In genomic region chr19:36734308-36735038, GRCm38 (mm10) we compare ENCODE assay signal across 12 mouse cellular contexts. TPM values are rescaled to one million over a fixed set of nuclear protein-coding genes. Genes with fewer than 3 reads are reported as not detected.
A peak's percentile ranks its signal among the peaks of the same experiment; 100 is the strongest.
DNase-seq lines count a peak whose midpoint lies in the region; ATAC-seq lines count a peak whose summit lies in the region.
"Had no signal": no experiment of that assay in that cellular context is flagged by ENCODE, and none has a peak within 500 bp of the region (broad histone marks: within the 10 kb centered on the region; RNA-seq: fewer than 3 reads in every experiment).

No protein-coding gene starts in this region.

- no peak overlapping the region for H3K9ac ChIP-seq in hindbrain, embryonic 12.5 days
- H3K9ac ChIP-seq in midbrain, embryonic 16.5 days (ENCODE audit: low read depth, low read length) = no peak overlapping the region
- H3K9ac ChIP-seq in intestine, embryonic 15.5 days = no peak overlapping the region

- H3K36me3 ChIP-seq in hindbrain, embryonic 12.5 days = peaks cover 6% of the 10 kb centered on the region; the same call in 1 of the 2 replicates
- peaks cover 11% of the 10 kb centered on the region; the same call in 1 of the 2 replicates for H3K36me3 ChIP-seq in hindbrain, embryonic 10.5 days
- H3K36me3 ChIP-seq in midbrain, embryonic 16.5 days (ENCODE audit: control insufficient read depth, insufficient read depth, low read length) = no peaks in the 10 kb centered on the region
- 0 out of 2 replicates have a peak, but pooled peaks cover 5% of the 10 kb centered on the region for H3K36me3 ChIP-seq in midbrain, embryonic 10.5 days
- H3K36me3 ChIP-seq in intestine, embryonic 15.5 days = 0 out of 2 replicates have a peak, but pooled peaks cover 4% of the 10 kb centered on the region

- no peak overlapping the region for H3K4me3 ChIP-seq in hindbrain, embryonic 12.5 days
- H3K4me3 ChIP-seq in hindbrain, embryonic 10.5 days = no peak overlapping the region
- no peak overlapping the region; the same call in 1 of the 2 replicates for H3K4me3 ChIP-seq in midbrain, embryonic 16.5 days (ENCODE audit: low read depth, low read length)
- H3K4me3 ChIP-seq in midbrain, embryonic 10.5 days = no peak overlapping the region
- no peak overlapping the region for H3K4me3 ChIP-seq in intestine, embryonic 15.5 days (replicated peaks)

- peaks cover 4% of the 10 kb centered on the region; the same call in 1 of the 2 replicates for H3K4me1 ChIP-seq in hindbrain, embryonic 12.5 days
- H3K4me1 ChIP-seq in hindbrain, embryonic 10.5 days (replicated peaks) = peaks cover 13% of the 10 kb centered on the region
- H3K4me1 ChIP-seq in midbrain, embryonic 16.5 days (ENCODE audit: control insufficient read depth, insufficient read depth, low read length) = peaks cover 8% of the 10 kb centered on the region; the same call in 1 of the 2 replicates
- H3K4me1 ChIP-seq in midbrain, embryonic 10.5 days = peaks cover 13% of the 10 kb centered on the region
- H3K4me1 ChIP-seq in intestine, embryonic 15.5 days (replicated peaks) = 0 out of 2 replicates have a peak, but pooled peaks cover 3% of the 10 kb centered on the region

- H3K9me3 ChIP-seq in hindbrain, embryonic 12.5 days (replicated peaks) = no peaks in the 10 kb centered on the region
- H3K9me3 ChIP-seq in hindbrain, embryonic 10.5 days = 0 out of 2 replicates have a peak, but pooled peaks cover 3% of the 10 kb centered on the region
- no peaks in the 10 kb centered on the region for H3K9me3 ChIP-seq in midbrain, embryonic 16.5 days (replicated peaks; ENCODE audit: control insufficient read depth, low read length, poor library complexity, severe bottlenecking)
- no peaks in the 10 kb centered on the region for H3K9me3 ChIP-seq in midbrain, embryonic 10.5 days (replicated peaks)
- H3K9me3 ChIP-seq in intestine, embryonic 15.5 days = no peaks in the 10 kb centered on the region

- no peak overlapping the region for H3K27ac ChIP-seq in hindbrain, embryonic 12.5 days
- no peak overlapping the region for H3K27ac ChIP-seq in hindbrain, embryonic 10.5 days
- H3K27ac ChIP-seq in midbrain, embryonic 16.5 days (ENCODE audit: low read length) = no peak overlapping the region
- H3K27ac ChIP-seq in midbrain, embryonic 10.5 days (replicated peaks) = no peak overlapping the region
- H3K27ac ChIP-seq in intestine, embryonic 15.5 days = no peak overlapping the region

- H3K4me2 ChIP-seq in hindbrain, embryonic 12.5 days (replicated peaks) = peak overlapping the region; percentile 17
- peak overlapping the region; percentile 20; the same call in 1 of the 2 replicates for H3K4me2 ChIP-seq in midbrain, embryonic 16.5 days (ENCODE audit: low read length)
- peak overlapping the region; percentile 74; the same call in 1 of the 2 replicates for H3K4me2 ChIP-seq in intestine, embryonic 15.5 days (replicated peaks)

- DNase-seq in hindbrain, embryonic 10.5 days (ENCODE audit: low spot score) = no peak
- DNase-seq in midbrain, embryonic 10.5 days (ENCODE audit: low spot score) = no peak
- DNase-seq in embryo, embryonic 10 days (ENCODE audit: low spot score) = no peak
- no peak for DNase-seq in right cerebral cortex, postnatal 14 days
- DNase-seq in layer of hippocampus, adult 9-10 months (ENCODE audit: low spot score) = no peak
- DNase-seq: kidney, adult 11 months; right cerebral cortex, postnatal 25 days; thymus, postnatal 36 days had no signal

- no peaks in the 10 kb centered on the region for H3K27me3 ChIP-seq in hindbrain, embryonic 12.5 days
- H3K27me3 ChIP-seq in hindbrain, embryonic 10.5 days (ENCODE audit: insufficient read depth, poor library complexity, severe bottlenecking) = peaks cover 10% of the 10 kb centered on the region; the same call in 1 of the 2 replicates
- H3K27me3 ChIP-seq in midbrain, embryonic 16.5 days (ENCODE audit: control insufficient read depth, insufficient read depth, low read depth, low read length) = no peaks in the 10 kb centered on the region
- peaks cover 14% of the 10 kb centered on the region for H3K27me3 ChIP-seq in midbrain, embryonic 10.5 days (ENCODE audit: low read depth, poor library complexity, severe bottlenecking)
- no peaks in the 10 kb centered on the region for H3K27me3 ChIP-seq in intestine, embryonic 15.5 days (replicated peaks)
- H3K27me3 ChIP-seq: CH12.LX had no signal

- no peak for ATAC-seq in hindbrain, embryonic 12.5 days (ENCODE audit: low FRiP score)
- ATAC-seq in midbrain, embryonic 16.5 days = no peak
- ATAC-seq in intestine, embryonic 15.5 days = no peak

- WGBS in hindbrain, embryonic 12.5 days = 85% methylated on average over 10 of the region's 10 CpGs
- WGBS in hindbrain, embryonic 10.5 days = 86% methylated on average over 10 of the region's 10 CpGs
- WGBS in midbrain, embryonic 16.5 days = 82% methylated on average over 10 of the region's 10 CpGs
- WGBS in midbrain, embryonic 10.5 days = 86% methylated on average over 10 of the region's 10 CpGs
- 75% methylated on average over 10 of the region's 10 CpGs for WGBS in intestine, embryonic 15.5 days

RNA-seq across cellular contexts. Expression of gene Ppp1r3c, which starts 2.0 kb away (rescaled TPM):
- polyA plus RNA-seq in hindbrain, embryonic 12.5 days (2016; fragmentation: Nextera tagmentation; extraction: Ambion mirVana) = 8.1 and 8.3 TPM in 2 replicates
- polyA plus RNA-seq in hindbrain, embryonic 10.5 days (2016; fragmentation: Nextera tagmentation; extraction: Ambion mirVana) = 2.6 and 4.5 TPM in 2 replicates
- polyA plus RNA-seq in midbrain, embryonic 16.5 days (2015; fragmentation: Nextera tagmentation; extraction: Ambion mirVana) = 15.4 and 18.3 TPM in 2 replicates
- 1.6 and 2.0 TPM in 2 replicates for polyA plus RNA-seq in midbrain, embryonic 10.5 days (2016; fragmentation: Nextera tagmentation; extraction: Ambion mirVana)
- 11.3 and 11.4 TPM in 2 replicates for polyA plus RNA-seq in intestine, embryonic 15.5 days (2015; fragmentation: Nextera tagmentation; extraction: Ambion mirVana)

Comparison
In these comparisons a context has a peak if more than half of its experiments do, and no peak if none do; other contexts are left out.
1. H3K4me2 ChIP-seq: peak in every context shown above with its lines; median percentile 74 in intestine, embryonic 15.5 days; 20 in midbrain, embryonic 16.5 days; 17 in hindbrain, embryonic 12.5 days.